Mouse (Mus musculus) spleen, adult 2 months (tissue): Measurements from ENCODE around the gene Prkca.

Source experiments
- CTCF ChIP-seq: fragments of 200-500 bp; IDR thresholded peaks from 2 replicates; pipeline ENCODE4 v1.5.1; 2011; ENCODE audit warnings: mild to moderate bottlenecking, inconsistent platforms; ENCODE audit not compliant: insufficient read depth, insufficient read length, insufficient replicate concordance; ENCODE audit errors: extremely low read depth
- POLR2A ChIP-seq: fragments of 200-500 bp; IDR thresholded peaks from 2 replicates; pipeline ENCODE4 v1.6.1; 2011; ENCODE audit warnings: low read depth, low read length, inconsistent platforms

- TF ChIP-seq POLR2A, result no peak
- no peak for TF ChIP-seq CTCF
Observed at GRCm38 (mm10) chr11:107996896-107997670, 346.6 kb downstream of the Prkca start.
